Mouse (Mus musculus): ENCODE measurements at regions not wholly inside any gene's neighbourhood (a gene's known extent, or its start where the extent isn't known, plus 50 kb on each side); places are given as distances from the start of the nearest gene placed in this dataset.

GRCm38 (mm10) chr13:38772996-38773395 is 114.1 kb upstream of the Eef1e1 start:
- peaks cover 0 to 2% of the 10 kb centered on the region in 2 experiments; a peak in 1 of 4 replicates for H3K27me3 ChIP-seq (ENCODE audit: control insufficient read depth in 1 of 2, insufficient read depth in 2 of 2, low read length in 2 of 2)
- H3K4me1 ChIP-seq (ENCODE audit: control insufficient read depth in 1 of 2, insufficient read depth in 2 of 2, low read length in 2 of 2): no peaks in the 10 kb centered on the region
- no peak for DNase-seq (ENCODE audit: low read depth, low spot score)
- no peaks in the 10 kb centered on the region for H3K79me2 ChIP-seq (ENCODE audit: control insufficient read depth, insufficient read depth, low read length, poor library complexity)
- no peak overlapping the region for H3K4me3 ChIP-seq (ENCODE audit: control insufficient read depth in 1 of 2, insufficient read depth in 1 of 2, low read depth in 2 of 2, low read length in 2 of 2)
- H3K9ac ChIP-seq (ENCODE audit: control insufficient read depth, low read depth, low read length, poor library complexity, severe bottlenecking): no peak overlapping the region
- no peaks in the 10 kb centered on the region for H3K36me3 ChIP-seq (ENCODE audit: control insufficient read depth in 1 of 2, insufficient read depth in 2 of 2, low read length in 2 of 2)
- TF ChIP-seq CHD1 (IDR thresholded peaks at IDR 0.05; ENCODE audit: low read depth, low read length) (no peak), POLR2A (IDR thresholded peaks at IDR 0.05; ENCODE audit: control insufficient read depth in 1 of 2, insufficient read depth in 1 of 2, low read depth in 1 of 2, low read length in 2 of 2, poor library complexity in 1 of 2) (no peak), UBTF (IDR thresholded peaks at IDR 0.05; ENCODE audit: borderline replicate concordance, insufficient read depth, low read depth, low read length) (no peak), E2F4 (IDR thresholded peaks at IDR 0.05; ENCODE audit: borderline replicate concordance, low read depth, low read length) (no peak), MYB (IDR thresholded peaks at IDR 0.05; ENCODE audit: low read depth, low read length) (no peak), MAFK (IDR thresholded peaks at IDR 0.05; ENCODE audit: borderline replicate concordance, low read depth, low read length) (no peak)
- H3K9me3 ChIP-seq (replicated peaks; ENCODE audit: insufficient read depth, low read length): no peaks in the 10 kb centered on the region
- H3K27ac ChIP-seq (ENCODE audit: control insufficient read depth, low read depth, low read length): no peak overlapping the region

GRCm38 (mm10) chr13:38766133-38766532 is 107.3 kb upstream of the Eef1e1 start:
- no peaks in the 10 kb centered on the region for H3K79me2 ChIP-seq (ENCODE audit: control insufficient read depth, insufficient read depth, low read length, poor library complexity)

GRCm38 (mm10) chr13:38760261-38760660 is 101.4 kb upstream of the Eef1e1 start:
- no peaks in the 10 kb centered on the region for H3K9me3 ChIP-seq (replicated peaks; ENCODE audit: insufficient read depth, low read length)
- TF ChIP-seq MEF2A (IDR thresholded peaks at IDR 0.05; ENCODE audit: extremely low read depth, insufficient replicate concordance, low read depth, low read length, poor library complexity, severe bottlenecking) (no peak), MXI1 (IDR thresholded peaks at IDR 0.05; ENCODE audit: low read depth, low read length) (no peak), GABPA (IDR thresholded peaks at IDR 0.05; ENCODE audit: low read depth, low read length) (no peak), TBP (IDR thresholded peaks at IDR 0.05; ENCODE audit: low read depth, low read length) (no peak), ELF1 (IDR thresholded peaks at IDR 0.05; ENCODE audit: low read depth, low read length) (no peak), UBTF (IDR thresholded peaks at IDR 0.05; ENCODE audit: borderline replicate concordance, insufficient read depth, low read depth, low read length) (no peak), KAT2A (conservative IDR thresholded peaks at IDR 0.05; ENCODE audit: low read depth, low read length) (no peak), MAX (IDR thresholded peaks at IDR 0.05; ENCODE audit: low read length) (no peak), CHD1 (IDR thresholded peaks at IDR 0.05; ENCODE audit: low read depth, low read length) (no peak), GATA1 (IDR thresholded peaks at IDR 0.05; ENCODE audit: low read depth, low read length) (no peak), TAL1 (IDR thresholded peaks at IDR 0.05; ENCODE audit: low read length) (no peak), E2F4 (IDR thresholded peaks at IDR 0.05; ENCODE audit: borderline replicate concordance, low read depth, low read length) (no peak), ZMIZ1 (IDR thresholded peaks at IDR 0.05; ENCODE audit: low read depth, low read length) (no peak), NELFE (IDR thresholded peaks at IDR 0.05; ENCODE audit: low read depth, low read length) (no peak), ZC3H11A (IDR thresholded peaks at IDR 0.05; ENCODE audit: low read depth, low read length) (no peak), MYC (IDR thresholded peaks at IDR 0.05; ENCODE audit: low read depth, low read length) (no peak)

More at GRCm38 (mm10) chr13:38766133-38766532, 107.3 kb upstream of the Eef1e1 start:
- Histone ChIP-seq H3K4me3 (ENCODE audit: control insufficient read depth in 1 of 2, insufficient read depth in 1 of 2, low read depth in 2 of 2, low read length in 2 of 2) (no peak overlapping the region), H3K36me3 (ENCODE audit: control insufficient read depth in 1 of 2, insufficient read depth in 2 of 2, low read length in 2 of 2) (no peaks in the 10 kb centered on the region), H3K9ac (ENCODE audit: control insufficient read depth, low read depth, low read length, poor library complexity, severe bottlenecking) (no peak overlapping the region), H3K27me3 (ENCODE audit: control insufficient read depth in 1 of 2, insufficient read depth in 2 of 2, low read length in 2 of 2) (no peaks in the 10 kb centered on the region), H3K9me3 (replicated peaks; ENCODE audit: insufficient read depth, low read length) (no peaks in the 10 kb centered on the region), H3K27ac (ENCODE audit: control insufficient read depth, low read depth, low read length) (no peak overlapping the region), H3K4me1 (ENCODE audit: control insufficient read depth in 1 of 2, insufficient read depth in 2 of 2, low read length in 2 of 2) (no peaks in the 10 kb centered on the region)
- DNase-seq (ENCODE audit: low read depth, low spot score): peak; percentile 39
- no peak for TF ChIP-seq KAT2A (conservative IDR thresholded peaks at IDR 0.05; ENCODE audit: low read depth, low read length)
- TF ChIP-seq MYB (IDR thresholded peaks at IDR 0.05; ENCODE audit: low read depth, low read length): no peak
- no peak for TF ChIP-seq NRF1 (IDR thresholded peaks at IDR 0.05; ENCODE audit: insufficient read depth, low read depth, low read length, poor library complexity, severe bottlenecking)
- TF ChIP-seq UBTF (IDR thresholded peaks at IDR 0.05; ENCODE audit: borderline replicate concordance, insufficient read depth, low read depth, low read length): no peak
- TF ChIP-seq ZNF384 (IDR thresholded peaks at IDR 0.05; ENCODE audit: low read depth, low read length): peak; percentile 65; the same call in 1 of the 2 replicates
- no peak for TF ChIP-seq MEF2A (IDR thresholded peaks at IDR 0.05; ENCODE audit: extremely low read depth, insufficient replicate concordance, low read depth, low read length, poor library complexity, severe bottlenecking)
- TF ChIP-seq GATA1 (IDR thresholded peaks at IDR 0.05; ENCODE audit: low read depth, low read length): no peak
- TF ChIP-seq POLR2A (IDR thresholded peaks at IDR 0.05; ENCODE audit: control insufficient read depth in 1 of 2, insufficient read depth in 1 of 2, low read depth in 1 of 2, low read length in 2 of 2, poor library complexity in 1 of 2): no peak
- TF ChIP-seq RCOR1 (IDR thresholded peaks at IDR 0.05; ENCODE audit: low read depth, low read length): no peak
- peak; percentile 44 to 67 (median 53) for TF ChIP-seq CTCF (IDR thresholded peaks at IDR 0.05 in 2 of 3, conservative IDR thresholded peaks at IDR 0.05 in 1 of 3; ENCODE audit: control insufficient read depth in 1 of 3, insufficient read depth in 1 of 3, low read depth in 2 of 3, low read length in 3 of 3, poor library complexity in 1 of 3, severe bottlenecking in 1 of 3)
- TF ChIP-seq RAD21 (IDR thresholded peaks at IDR 0.05; ENCODE audit: low read depth, low read length): peak; percentile 60
- TF ChIP-seq BHLHE40 (IDR thresholded peaks at IDR 0.05; ENCODE audit: borderline replicate concordance, low read depth, low read length): no peak
- TF ChIP-seq POLR2AphosphoS2 (IDR thresholded peaks at IDR 0.05; ENCODE audit: low read length): no peak
- TF ChIP-seq TCF12 (IDR thresholded peaks at IDR 0.05; ENCODE audit: low read depth, low read length): no peak
- TF ChIP-seq MYC (IDR thresholded peaks at IDR 0.05; ENCODE audit: low read depth, low read length): no peak
- TF ChIP-seq SMC3 (IDR thresholded peaks at IDR 0.05; ENCODE audit: low read depth, low read length): peak; percentile 80
- TF ChIP-seq ETS1 (IDR thresholded peaks at IDR 0.05; ENCODE audit: low read depth, low read length): no peak
- TF ChIP-seq ZC3H11A (IDR thresholded peaks at IDR 0.05; ENCODE audit: low read depth, low read length): peak; percentile 24; the same call in 1 of the 2 replicates

More at GRCm38 (mm10) chr13:38760261-38760660, 101.4 kb upstream of the Eef1e1 start:
- no peak overlapping the region for H3K4me3 ChIP-seq (ENCODE audit: control insufficient read depth in 1 of 2, insufficient read depth in 1 of 2, low read depth in 2 of 2, low read length in 2 of 2)
- no peaks in the 10 kb centered on the region for H3K36me3 ChIP-seq (ENCODE audit: control insufficient read depth in 1 of 2, insufficient read depth in 2 of 2, low read length in 2 of 2)
- DNase-seq (ENCODE audit: low read depth, low spot score): no peak
- no peak overlapping the region for H3K27ac ChIP-seq (ENCODE audit: control insufficient read depth, low read depth, low read length)
- no peaks in the 10 kb centered on the region for H3K79me2 ChIP-seq (ENCODE audit: control insufficient read depth, insufficient read depth, low read length, poor library complexity)
- H3K27me3 ChIP-seq (ENCODE audit: control insufficient read depth in 1 of 2, insufficient read depth in 2 of 2, low read length in 2 of 2): no peaks in the 10 kb centered on the region
- no peak overlapping the region for H3K9ac ChIP-seq (ENCODE audit: control insufficient read depth, low read depth, low read length, poor library complexity, severe bottlenecking)
- no peaks in the 10 kb centered on the region for H3K4me1 ChIP-seq (ENCODE audit: control insufficient read depth in 1 of 2, insufficient read depth in 2 of 2, low read length in 2 of 2)
